Mouse (Mus musculus) embryo, embryonic 11 days (tissue): Measurements from ENCODE around the gene Cdca7l.
"Not testable (repeated sequence)": the region's sequence is repeated elsewhere in the genome, so short reads cannot be mapped to it uniquely, and the experiment has no call there.

Experiments used
- DNase-seq: peaks from one replicate; pipeline ENCODE4 v3.0.0-alpha.2; 2015

Gene Cdca7l

GRCm38 (mm10) chr12:117867708-117868564, 63.8 kb downstream of the Cdca7l start:
- no peak for DNase-seq

- DNase-seq = no peak
Measured at GRCm38 (mm10) chr12:117872265-117872664, 68.2 kb downstream of the Cdca7l start.

- no peak for DNase-seq
Measured at GRCm38 (mm10) chr12:117878341-117878740, 74.3 kb downstream of the Cdca7l start.

GRCm38 (mm10) chr12:117884627-117885026, 80.5 kb downstream of the Cdca7l start:
- no peak for DNase-seq

GRCm38 (mm10) chr12:117887422-117887821, 83.3 kb downstream of the Cdca7l start:
- no peak for DNase-seq

- DNase-seq = not testable (repeated sequence)
Measured at GRCm38 (mm10) chr12:117900798-117901197, 96.7 kb downstream of the Cdca7l start.

- not testable (repeated sequence) for DNase-seq
Measured at GRCm38 (mm10) chr12:117901352-117901751, 97.3 kb downstream of the Cdca7l start.

- no peak for DNase-seq
Measured at GRCm38 (mm10) chr12:117903671-117904070, 99.6 kb downstream of the Cdca7l start.

GRCm38 (mm10) chr12:117905232-117905840, 101.2 kb downstream of the Cdca7l start:
- DNase-seq = not testable (repeated sequence)

- DNase-seq = no peak
Measured at GRCm38 (mm10) chr12:117911396-117911795, 107.3 kb downstream of the Cdca7l start.

- DNase-seq = peak; percentile 57
Measured at GRCm38 (mm10) chr12:117914613-117915245, 110.6 kb downstream of the Cdca7l start.

GRCm38 (mm10) chr12:117915826-117916588, 111.9 kb downstream of the Cdca7l start:
- DNase-seq = peak; percentile 10
